Mouse (Mus musculus): ENCODE data around the gene Kcnh4. TPM values are rescaled to one million over a fixed set of nuclear protein-coding genes. Genes with fewer than 3 reads are reported as not detected.

Kcnh4 gene
- polyA plus RNA-seq, 1 experiment from 2014 or later: 9.8 TPM

- 8% methylated on average over 38 of the region's 38 CpGs for WGBS
- peaks cover 18% of the 10 kb centered on the region for H3K4me1 ChIP-seq (ENCODE audit: control insufficient read depth, insufficient read depth, low read length)
- peak; percentile 53 for DNase-seq
Measured at GRCm38 (mm10) chr11:100713735-100714533, 45.8 kb downstream of the Kcnh4 start, which contains the start of gene Hspb9. Gene Hspb9, plus strand, starts transcription at chr11:100713850.

DNA sequence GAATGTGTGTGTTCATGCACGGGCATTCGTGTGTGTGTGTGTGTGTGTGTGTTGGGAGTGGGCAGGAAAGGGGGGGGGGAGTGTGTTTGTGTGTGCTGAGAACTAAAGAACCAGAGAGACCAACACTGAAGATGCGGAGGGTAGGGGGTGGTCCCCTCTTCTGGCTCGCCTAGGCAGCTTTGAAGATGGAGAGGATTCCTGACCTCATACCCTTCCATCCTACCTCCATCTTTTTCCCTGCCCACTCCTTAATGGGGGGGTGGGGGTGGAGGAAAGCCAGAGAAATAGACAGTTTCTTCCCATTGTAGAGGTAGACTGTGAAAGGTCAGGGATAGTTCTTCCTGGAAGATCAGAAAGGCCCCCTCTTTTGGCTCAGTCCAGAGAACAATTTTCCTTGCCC lies 46.6 kb downstream of the Kcnh4 start:
- DNase-seq (no peak), ATAC-seq (ENCODE audit: low FRiP score, low TSS enrichment) (no peak)
- peaks cover 18% of the 10 kb centered on the region for H3K4me1 ChIP-seq (ENCODE audit: control insufficient read depth, insufficient read depth, low read length)
- H3K36me3 ChIP-seq (ENCODE audit: control insufficient read depth, insufficient read depth, low read length): peaks cover 48% of the 10 kb centered on the region
- H3K27me3 ChIP-seq (ENCODE audit: control insufficient read depth, insufficient read depth, low read length): no peaks in the 10 kb centered on the region
- H3K4me3 ChIP-seq (replicated peaks; ENCODE audit: low read depth, low read length): no peak overlapping the region
- 60% methylated on average over 4 of the region's 4 CpGs for WGBS
- no peak overlapping the region for H3K27ac ChIP-seq (replicated peaks; ENCODE audit: low read depth, low read length)
- H3K9me3 ChIP-seq (ENCODE audit: control insufficient read depth, low read length): no peaks in the 10 kb centered on the region
- no peak overlapping the region for H3K4me2 ChIP-seq (ENCODE audit: low read length)
- H3K9ac ChIP-seq (replicated peaks; ENCODE audit: low read length): no peak overlapping the region

More at GRCm38 (mm10) chr11:100713735-100714533, 45.8 kb downstream of the Kcnh4 start, which contains the start of gene Hspb9:
- peak within 1 kb of the TSS; percentile 64 for H3K4me2 ChIP-seq (ENCODE audit: low read length)
- no peaks in the 10 kb centered on the region for H3K27me3 ChIP-seq (ENCODE audit: control insufficient read depth, insufficient read depth, low read length)
- H3K9me3 ChIP-seq (ENCODE audit: control insufficient read depth, low read length): no peaks in the 10 kb centered on the region
- H3K36me3 ChIP-seq (ENCODE audit: control insufficient read depth, insufficient read depth, low read length): peaks cover 45% of the 10 kb centered on the region
- no peak within 1 kb of the TSS; the same call in 1 of the 2 replicates for H3K9ac ChIP-seq (replicated peaks; ENCODE audit: low read length)
- no peak for ATAC-seq (ENCODE audit: low FRiP score, low TSS enrichment)
- no peak within 1 kb of the TSS for H3K4me3 ChIP-seq (replicated peaks; ENCODE audit: low read depth, low read length)
- no peak within 1 kb of the TSS for H3K27ac ChIP-seq (replicated peaks; ENCODE audit: low read depth, low read length)

- H3K9ac ChIP-seq (replicated peaks; ENCODE audit: low read length): peak within 1 kb of the TSS; percentile 87
- peaks cover 48% of the 10 kb centered on the region for H3K36me3 ChIP-seq (ENCODE audit: control insufficient read depth, insufficient read depth, low read length)
- H3K4me1 ChIP-seq (ENCODE audit: control insufficient read depth, insufficient read depth, low read length): peaks cover 18% of the 10 kb centered on the region
- H3K4me3 ChIP-seq (replicated peaks; ENCODE audit: low read depth, low read length): peak within 1 kb of the TSS; percentile 99
- H3K4me2 ChIP-seq (ENCODE audit: low read length): peak within 1 kb of the TSS; percentile 64
- no peaks in the 10 kb centered on the region for H3K27me3 ChIP-seq (ENCODE audit: control insufficient read depth, insufficient read depth, low read length)
- ATAC-seq (ENCODE audit: low FRiP score, low TSS enrichment) (peak; percentile 93), DNase-seq (peak; percentile 95)
- no peaks in the 10 kb centered on the region for H3K9me3 ChIP-seq (ENCODE audit: control insufficient read depth, low read length)
- peak within 1 kb of the TSS; percentile 75 for H3K27ac ChIP-seq (replicated peaks; ENCODE audit: low read depth, low read length)
- WGBS: 2% methylated on average over 48 of the region's 48 CpGs
Measured at GRCm38 (mm10) chr11:100711783-100712615, 47.7 kb downstream of the Kcnh4 start, which contains the start of gene Kat2a. Gene Kat2a, minus strand, starts transcription at chr11:100712465.

- no peaks in the 10 kb centered on the region for H3K27me3 ChIP-seq (ENCODE audit: control insufficient read depth, insufficient read depth, low read length)
- peak overlapping the region; percentile 64 for H3K4me2 ChIP-seq (ENCODE audit: low read length)
- 94% methylated on average over 4 of the region's 4 CpGs for WGBS
- no peaks in the 10 kb centered on the region for H3K9me3 ChIP-seq (ENCODE audit: control insufficient read depth, low read length)
- DNase-seq (no peak), ATAC-seq (ENCODE audit: low FRiP score, low TSS enrichment) (no peak)
- no peak overlapping the region for H3K9ac ChIP-seq (replicated peaks; ENCODE audit: low read length)
- H3K36me3 ChIP-seq (ENCODE audit: control insufficient read depth, insufficient read depth, low read length): peaks cover 47% of the 10 kb centered on the region
- H3K4me1 ChIP-seq (ENCODE audit: control insufficient read depth, insufficient read depth, low read length): peaks cover 18% of the 10 kb centered on the region
- no peak overlapping the region for H3K4me3 ChIP-seq (replicated peaks; ENCODE audit: low read depth, low read length)
- no peak overlapping the region for H3K27ac ChIP-seq (replicated peaks; ENCODE audit: low read depth, low read length)
Measured at GRCm38 (mm10) chr11:100710977-100711376, 48.8 kb downstream of the Kcnh4 start.

DNA sequence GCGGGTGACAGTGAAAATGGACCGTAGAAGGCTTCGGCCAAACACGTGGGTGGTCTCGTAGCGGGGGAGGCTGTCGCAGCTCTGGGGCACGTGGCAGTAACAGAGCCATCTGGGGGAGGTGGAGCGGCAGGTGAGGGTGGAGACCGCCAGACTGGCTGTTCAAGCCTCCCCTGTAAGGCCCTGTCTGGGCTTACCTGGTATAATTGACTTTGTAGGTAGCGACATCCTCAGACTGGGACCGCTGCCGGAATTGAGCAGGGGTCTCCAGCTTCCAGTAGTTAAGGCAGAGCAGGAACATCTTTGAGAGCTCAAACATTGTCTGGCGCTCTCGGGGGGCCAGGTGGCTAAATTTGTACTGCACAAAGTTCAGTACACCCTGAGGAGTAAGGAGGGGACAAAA lies 49.2 kb downstream of the Kcnh4 start:
- Histone ChIP-seq H3K9me3 (ENCODE audit: control insufficient read depth, low read length) (no peaks in the 10 kb centered on the region), H3K27ac (replicated peaks; ENCODE audit: low read depth, low read length) (no peak overlapping the region), H3K36me3 (ENCODE audit: control insufficient read depth, insufficient read depth, low read length) (peaks cover 47% of the 10 kb centered on the region), H3K27me3 (ENCODE audit: control insufficient read depth, insufficient read depth, low read length) (no peaks in the 10 kb centered on the region), H3K4me2 (ENCODE audit: low read length) (no peak overlapping the region), H3K9ac (replicated peaks; ENCODE audit: low read length) (no peak overlapping the region), H3K4me3 (replicated peaks; ENCODE audit: low read depth, low read length) (no peak overlapping the region), H3K4me1 (ENCODE audit: control insufficient read depth, insufficient read depth, low read length) (peaks cover 18% of the 10 kb centered on the region)
- DNase-seq (no peak), ATAC-seq (ENCODE audit: low FRiP score, low TSS enrichment) (no peak)
- WGBS: 94% methylated on average over 15 of the region's 15 CpGs

GRCm38 (mm10) chr11:100709201-100709810 lies 50.4 kb downstream of the Kcnh4 start:
- DNase-seq (no peak), ATAC-seq (ENCODE audit: low FRiP score, low TSS enrichment) (no peak)
- H3K27me3 ChIP-seq (ENCODE audit: control insufficient read depth, insufficient read depth, low read length): no peaks in the 10 kb centered on the region
- H3K4me2 ChIP-seq (ENCODE audit: low read length): no peak overlapping the region
- H3K9ac ChIP-seq (replicated peaks; ENCODE audit: low read length): no peak overlapping the region
- H3K9me3 ChIP-seq (ENCODE audit: control insufficient read depth, low read length): no peaks in the 10 kb centered on the region
- WGBS: 93% methylated on average over 9 of the region's 9 CpGs
- no peak overlapping the region for H3K27ac ChIP-seq (replicated peaks; ENCODE audit: low read depth, low read length)
- H3K4me3 ChIP-seq (replicated peaks; ENCODE audit: low read depth, low read length): no peak overlapping the region
- peaks cover 16% of the 10 kb centered on the region for H3K4me1 ChIP-seq (ENCODE audit: control insufficient read depth, insufficient read depth, low read length)
- peaks cover 52% of the 10 kb centered on the region for H3K36me3 ChIP-seq (ENCODE audit: control insufficient read depth, insufficient read depth, low read length)

GRCm38 (mm10) chr11:100705095-100705747 lies 54.5 kb downstream of the Kcnh4 start:
- WGBS: 93% methylated on average over 23 of the region's 23 CpGs
- H3K9ac ChIP-seq (replicated peaks; ENCODE audit: low read length): no peak overlapping the region
- no peaks in the 10 kb centered on the region for H3K9me3 ChIP-seq (ENCODE audit: control insufficient read depth, low read length)
- ATAC-seq (ENCODE audit: low FRiP score, low TSS enrichment): no peak
- H3K36me3 ChIP-seq (ENCODE audit: control insufficient read depth, insufficient read depth, low read length): peaks cover 48% of the 10 kb centered on the region
- H3K4me1 ChIP-seq (ENCODE audit: control insufficient read depth, insufficient read depth, low read length): no peaks in the 10 kb centered on the region
- no peak overlapping the region for H3K27ac ChIP-seq (replicated peaks; ENCODE audit: low read depth, low read length)
- no peak overlapping the region for H3K4me3 ChIP-seq (replicated peaks; ENCODE audit: low read depth, low read length)
- DNase-seq: no peak
- no peak overlapping the region for H3K4me2 ChIP-seq (ENCODE audit: low read length)
- H3K27me3 ChIP-seq (ENCODE audit: control insufficient read depth, insufficient read depth, low read length): no peaks in the 10 kb centered on the region

GRCm38 (mm10) chr11:100703851-100704531 lies 55.8 kb downstream of the Kcnh4 start, which contains the start of gene Dhx58:
Gene Dhx58, minus strand, starts transcription at chr11:100704271.
- Histone ChIP-seq H3K9me3 (ENCODE audit: control insufficient read depth, low read length) (no peaks in the 10 kb centered on the region), H3K27me3 (ENCODE audit: control insufficient read depth, insufficient read depth, low read length) (no peaks in the 10 kb centered on the region), H3K27ac (replicated peaks; ENCODE audit: low read depth, low read length) (no peak within 1 kb of the TSS), H3K4me3 (replicated peaks; ENCODE audit: low read depth, low read length) (no peak within 1 kb of the TSS), H3K4me1 (ENCODE audit: control insufficient read depth, insufficient read depth, low read length) (no peaks in the 10 kb centered on the region), H3K9ac (replicated peaks; ENCODE audit: low read length) (no peak within 1 kb of the TSS), H3K36me3 (ENCODE audit: control insufficient read depth, insufficient read depth, low read length) (peaks cover 42% of the 10 kb centered on the region), H3K4me2 (ENCODE audit: low read length) (no peak within 1 kb of the TSS)
- 64% methylated on average over 7 of the region's 7 CpGs for WGBS
- no peak for ATAC-seq (ENCODE audit: low FRiP score, low TSS enrichment)
- DNase-seq: no peak

Data from midbrain, embryonic 14.5 days (tissue).